In genomic region chr15:83053261-83053660, GRCm38 (mm10) we compare ENCODE assay signal across 12 mouse cellular contexts. TPM values are rescaled to one million over a fixed set of nuclear protein-coding genes. Genes with fewer than 3 reads are reported as not detected.
DNase-seq lines count a peak whose midpoint lies in the region; ATAC-seq and TF ChIP-seq lines count a peak whose summit lies in the region.
"Had no signal": no experiment of that assay in that cellular context is flagged by ENCODE, and none has a peak within 500 bp of the region (broad histone marks: within the 10 kb centered on the region; RNA-seq: fewer than 3 reads in every experiment).

No protein-coding gene starts in this region.

- no peak for TF ChIP-seq CTCF in kidney, adult 2 months (conservative IDR thresholded peaks at IDR 0.05; ENCODE audit: insufficient read depth, insufficient read length, low read depth, low read length)
- TF ChIP-seq CTCF in ES-Bruce4 (IDR thresholded peaks at IDR 0.05; ENCODE audit: low read depth, low read length) = no peak

- H3K27ac ChIP-seq in kidney, adult 2 months (ENCODE audit: insufficient read depth, low read depth, low read length) = no peak overlapping the region
- H3K27ac ChIP-seq in ES-Bruce4 (ENCODE audit: insufficient read depth, low read length) = peak overlapping the region; percentile 15
- no peak overlapping the region for H3K27ac ChIP-seq in midbrain, embryonic 14.5 days (replicated peaks; ENCODE audit: low read depth, low read length)
- no peak overlapping the region for H3K27ac ChIP-seq in liver, embryonic 11.5 days (ENCODE audit: low read depth, low read length)
- H3K27ac ChIP-seq: forebrain, embryonic 10.5 days; heart, embryonic 13.5 days; limb, embryonic 12.5 days had no signal

- H3K27me3 ChIP-seq in kidney, adult 2 months (replicated peaks; ENCODE audit: control insufficient read depth, insufficient read depth, low read length) = no peaks in the 10 kb centered on the region
- H3K27me3 ChIP-seq in ES-Bruce4 (ENCODE audit: control insufficient read depth, insufficient read depth, low read length, poor library complexity, severe bottlenecking) = no peaks in the 10 kb centered on the region
- H3K27me3 ChIP-seq in midbrain, embryonic 14.5 days (ENCODE audit: control insufficient read depth, insufficient read depth, low read length) = no peaks in the 10 kb centered on the region
- peaks cover 24% of the 10 kb centered on the region; the same call in 1 of the 2 replicates for H3K27me3 ChIP-seq in liver, embryonic 11.5 days (replicated peaks; ENCODE audit: control insufficient read depth, insufficient read depth, low read length)

- WGBS in kidney, adult 2 months = 26% methylated on average over 11 of the region's 11 CpGs
- WGBS in midbrain, embryonic 14.5 days = 31% methylated on average over 11 of the region's 11 CpGs
- WGBS in liver, embryonic 11.5 days = 69% methylated on average over 11 of the region's 11 CpGs

- peak overlapping the region; percentile 53 for H3K9ac ChIP-seq in ES-Bruce4 (ENCODE audit: low read depth, poor library complexity, severe bottlenecking)
- H3K9ac ChIP-seq in midbrain, embryonic 14.5 days (replicated peaks; ENCODE audit: low read length) = no peak overlapping the region
- H3K9ac ChIP-seq in liver, embryonic 11.5 days (ENCODE audit: low read depth, low read length) = no peak overlapping the region
- H3K9ac ChIP-seq: heart, embryonic 13.5 days; limb, embryonic 12.5 days had no signal

- no peak for TF ChIP-seq EP300 in ES-Bruce4 (IDR thresholded peaks at IDR 0.05; ENCODE audit: insufficient read depth, low read depth, low read length)

- H3K4me1 ChIP-seq in kidney, adult 2 months (ENCODE audit: control insufficient read depth, insufficient read depth, low read length) = no peaks in the 10 kb centered on the region
- H3K4me1 ChIP-seq in ES-Bruce4 (ENCODE audit: control insufficient read depth, insufficient read depth, low read length) = peaks cover 3% of the 10 kb centered on the region
- peaks cover 28% of the 10 kb centered on the region for H3K4me1 ChIP-seq in midbrain, embryonic 14.5 days (ENCODE audit: control insufficient read depth, insufficient read depth, low read length)
- peaks cover 8% of the 10 kb centered on the region; the same call in 1 of the 2 replicates for H3K4me1 ChIP-seq in liver, embryonic 11.5 days (replicated peaks; ENCODE audit: control insufficient read depth, insufficient read depth, low read length)

- no peak for ATAC-seq in midbrain, embryonic 14.5 days (ENCODE audit: low FRiP score, low TSS enrichment)
- no peak for ATAC-seq in liver, embryonic 11.5 days (replicated peaks; ENCODE audit: low FRiP score)
- ATAC-seq: CD4-positive, CD25-positive, alpha-beta regulatory T cell, adult 4 months had no signal

- H3K9me3 ChIP-seq in ES-Bruce4 (replicated peaks; ENCODE audit: control insufficient read depth, insufficient read depth, low read length, poor library complexity, severe bottlenecking) = no peaks in the 10 kb centered on the region
- H3K9me3 ChIP-seq in midbrain, embryonic 14.5 days (ENCODE audit: control insufficient read depth, low read length) = no peaks in the 10 kb centered on the region
- no peaks in the 10 kb centered on the region for H3K9me3 ChIP-seq in liver, embryonic 11.5 days (ENCODE audit: control insufficient read depth, low read length)
- H3K9me3 ChIP-seq: heart, embryonic 13.5 days; limb, embryonic 12.5 days had no signal

- TF ChIP-seq POLR2A in kidney, adult 2 months (IDR thresholded peaks at IDR 0.05; ENCODE audit: low read depth, low read length) = no peak
- TF ChIP-seq POLR2A in ES-Bruce4 (IDR thresholded peaks at IDR 0.05; ENCODE audit: insufficient read depth, low read length) = no peak

- H3K4me3 ChIP-seq in kidney, adult 2 months (ENCODE audit: insufficient read depth, low read depth, low read length) = no peak overlapping the region
- 0 out of 2 replicates have a peak overlapping the region, but pooled peaks have one; percentile 4 for H3K4me3 ChIP-seq in ES-Bruce4 (ENCODE audit: low read depth, low read length)
- no peak overlapping the region for H3K4me3 ChIP-seq in midbrain, embryonic 14.5 days (replicated peaks; ENCODE audit: low read depth, low read length)
- H3K4me3 ChIP-seq in liver, embryonic 11.5 days (ENCODE audit: low read depth, low read length) = no peak overlapping the region
- H3K4me3 ChIP-seq: forebrain, embryonic 10.5 days; heart, embryonic 13.5 days; limb, embryonic 12.5 days had no signal

- H3K4me2 ChIP-seq in midbrain, embryonic 14.5 days (ENCODE audit: low read length) = no peak overlapping the region
- no peak overlapping the region for H3K4me2 ChIP-seq in liver, embryonic 11.5 days
- H3K4me2 ChIP-seq: heart, embryonic 13.5 days; limb, embryonic 12.5 days had no signal

- peak; percentile 64 for DNase-seq in kidney, postnatal 10 days
- DNase-seq in kidney, adult 2 months = no peak
- DNase-seq in MN1 (ENCODE audit: low spot score) = peak; percentile 72
- peak; percentile 63 for DNase-seq in midbrain, embryonic 14.5 days
- no peak for DNase-seq in thymus, postnatal 10 days (ENCODE audit: low spot score in 2 of 2)
- DNase-seq in liver, embryonic 11.5 days (ENCODE audit: low spot score) = no peak
- DNase-seq: right cerebral cortex, postnatal 14 days had no signal

- no peaks in the 10 kb centered on the region for H3K36me3 ChIP-seq in kidney, adult 2 months (ENCODE audit: control insufficient read depth, insufficient read depth, low read length)
- no peaks in the 10 kb centered on the region for H3K36me3 ChIP-seq in ES-Bruce4 (ENCODE audit: control insufficient read depth, insufficient read depth, low read length, poor library complexity, severe bottlenecking)
- no peaks in the 10 kb centered on the region for H3K36me3 ChIP-seq in midbrain, embryonic 14.5 days (ENCODE audit: control insufficient read depth, insufficient read depth, low read length)
- no peaks in the 10 kb centered on the region for H3K36me3 ChIP-seq in liver, embryonic 11.5 days (ENCODE audit: control insufficient read depth, insufficient read depth, low read length)
- H3K36me3 ChIP-seq: forebrain, embryonic 10.5 days; heart, embryonic 13.5 days; limb, embryonic 12.5 days had no signal

RNA-seq across cellular contexts. Expression of gene Nfam1, which starts 20.2 kb away (rescaled TPM):
- 2.2 and 2.9 TPM in 2 replicates for polyA plus RNA-seq in kidney, adult 2 months (2012; rRNA removed)
- 3.3 and 5.8 TPM in 2 replicates for polyA plus RNA-seq in ES-Bruce4 (2011; ENCODE audit: insufficient read depth, insufficient read length, low read depth, missing spikeins)
- 1.2 and 2.9 TPM in 2 replicates for polyA plus RNA-seq in midbrain, embryonic 14.5 days (2014; fragmentation: Nextera tagmentation; extraction: Ambion mirVana)
- 6.6 and 7.4 TPM in 2 replicates for polyA plus RNA-seq in liver, embryonic 11.5 days (2014; fragmentation: Nextera tagmentation; extraction: Ambion mirVana)

RNA-seq across cellular contexts. Expression of gene Serhl, which starts 36.0 kb away (rescaled TPM):
- 106 and 124 TPM in 2 replicates for polyA plus RNA-seq in kidney, adult 2 months (2012; rRNA removed)
- 20.5 and 20.7 TPM in 2 replicates for polyA plus RNA-seq in ES-Bruce4 (2011; ENCODE audit: insufficient read depth, insufficient read length, low read depth, missing spikeins)
- polyA plus RNA-seq in midbrain, embryonic 14.5 days (2014; fragmentation: Nextera tagmentation; extraction: Ambion mirVana) = 23.1 and 24.7 TPM in 2 replicates
- 45.8 and 49.4 TPM in 2 replicates for polyA plus RNA-seq in liver, embryonic 11.5 days (2014; fragmentation: Nextera tagmentation; extraction: Ambion mirVana)

Comparison
In these comparisons a context has a peak if more than half of its experiments do, and no peak if none do; other contexts are left out.
1. DNase-seq: peak in kidney, postnatal 10 days (single experiment), MN1 (single experiment) and midbrain, embryonic 14.5 days (single experiment); none in kidney, adult 2 months (single experiment), thymus, postnatal 10 days (0 of 2) and liver, embryonic 11.5 days (single experiment).